Mouse (Mus musculus) CD4-positive, CD25-positive, alpha-beta regulatory T cell, adult 4 months (primary cell): ENCODE data around the gene Btg2. TPM values are rescaled to one million over a fixed set of nuclear protein-coding genes. Genes with fewer than 3 reads are reported as not detected.
A peak's percentile ranks its signal among the peaks of the same experiment; 100 is the strongest.

ENCODE experiments used
- ATAC-seq: one replicate; pipeline ENCODE4 v1.8.0; 2017
- polyA plus RNA-seq, 2 experiments: library from polyadenylated mRNA; unstranded; fragments of 100-300 nt; shearing (Covaris generic); gene quantifications; one replicate each; pipeline ENCODE4 v1.2.1; 2017

Gene Btg2
- polyA plus RNA-seq, result 100 to 1,000 TPM; 243 to 289 TPM

- ATAC-seq, result peak; percentile 66
Observed at GRCm38 (mm10) chr1:134078802-134079476, at the start of gene Btg2. Gene Btg2, minus strand, starts transcription at chr1:134079120.

GRCm38 (mm10) chr1:134122195-134122594 lies 43.3 kb upstream of the Btg2 start:
- ATAC-seq, result no peak

GRCm38 (mm10) chr1:134120179-134120578 lies 41.3 kb upstream of the Btg2 start:
- ATAC-seq, result no peak

- no peak for ATAC-seq
Observed at GRCm38 (mm10) chr1:134117110-134117509, 38.2 kb upstream of the Btg2 start.

- ATAC-seq, result no peak
Observed at GRCm38 (mm10) chr1:134115424-134115823, 36.5 kb upstream of the Btg2 start.

GRCm38 (mm10) chr1:134114730-134115129 lies 35.8 kb upstream of the Btg2 start:
- ATAC-seq, result no peak

- ATAC-seq, result no peak
Observed at GRCm38 (mm10) chr1:134114018-134114417, 35.1 kb upstream of the Btg2 start.

- ATAC-seq, result no peak
Observed at GRCm38 (mm10) chr1:134113560-134113959, 34.6 kb upstream of the Btg2 start.

- peak; percentile 50 for ATAC-seq
Observed at GRCm38 (mm10) chr1:134110979-134111378, 32.1 kb upstream of the Btg2 start, which contains the start of gene Chit1. Gene Chit1, plus strand, starts transcription at chr1:134111242.

- ATAC-seq, result no peak
Observed at GRCm38 (mm10) chr1:134110449-134110848, 31.5 kb upstream of the Btg2 start.

- ATAC-seq, result peak; percentile 35
Observed at GRCm38 (mm10) chr1:134110015-134110414, 31.1 kb upstream of the Btg2 start.

- no peak for ATAC-seq
Observed at GRCm38 (mm10) chr1:134107777-134108176, 28.9 kb upstream of the Btg2 start.

GRCm38 (mm10) chr1:134106719-134107118 lies 27.8 kb upstream of the Btg2 start:
- peak; percentile 96 for ATAC-seq

- ATAC-seq, result no peak
Observed at GRCm38 (mm10) chr1:134105764-134106430, 27.0 kb upstream of the Btg2 start.

- ATAC-seq, result no peak
Observed at GRCm38 (mm10) chr1:134105043-134105763, 26.3 kb upstream of the Btg2 start.

GRCm38 (mm10) chr1:134103861-134104260 lies 24.9 kb upstream of the Btg2 start:
- ATAC-seq, result no peak

- ATAC-seq, result no peak
Observed at GRCm38 (mm10) chr1:134101593-134101992, 22.7 kb upstream of the Btg2 start.

GRCm38 (mm10) chr1:134100928-134101327 lies 22.0 kb upstream of the Btg2 start:
- ATAC-seq, result no peak

- ATAC-seq, result no peak
Observed at GRCm38 (mm10) chr1:134100401-134100800, 21.5 kb upstream of the Btg2 start.

GRCm38 (mm10) chr1:134099516-134100235 lies 20.8 kb upstream of the Btg2 start:
- peak; percentile 38 for ATAC-seq

GRCm38 (mm10) chr1:134098726-134099515 lies 20.0 kb upstream of the Btg2 start:
- ATAC-seq, result peak; percentile 96
